In genomic region chr13:63529602-63530370, GRCm38 (mm10) we compare ENCODE assay signal across 16 mouse cellular contexts. TPM values are rescaled to one million over a fixed set of nuclear protein-coding genes. Genes with fewer than 3 reads are reported as not detected.
A peak's percentile ranks its signal among the peaks of the same experiment; 100 is the strongest.
DNase-seq lines count a peak whose midpoint lies in the region; ATAC-seq and TF ChIP-seq lines count a peak whose summit lies in the region.
"Had no signal": no experiment of that assay in that cellular context is flagged by ENCODE, and none has a peak within 500 bp of the region (broad histone marks: within the 10 kb centered on the region; RNA-seq: fewer than 3 reads in every experiment).

No protein-coding gene starts in this region.

- H3K4me2 ChIP-seq in hindbrain, embryonic 16.5 days (ENCODE audit: low read length), result no peak overlapping the region
- H3K4me2 ChIP-seq in lung, embryonic 14.5 days, result no peak overlapping the region
- no peak overlapping the region for H3K4me2 ChIP-seq in neural tube, embryonic 15.5 days
- H3K4me2 ChIP-seq: forebrain, embryonic 13.5 days; liver, embryonic 15.5 days; neural tube, embryonic 12.5 days had no signal

- DNase-seq in hindbrain, embryonic 10.5 days (ENCODE audit: low spot score), result no peak
- peak; percentile 77 for DNase-seq in lung, embryonic 14.5 days
- DNase-seq in lung, postnatal 25 days (ENCODE audit: low spot score), result no peak
- no peak for DNase-seq in ES-E14 (ENCODE audit: low read depth, low spot score)
- DNase-seq in heart, postnatal 10 days, result no peak
- DNase-seq: cerebellum, adult 11 months; heart, adult 11 months; kidney, adult 11 months; kidney, postnatal 14 days; right cerebral cortex, postnatal 4 days had no signal

- intact Hi-C loops in heart, postnatal 10 days (cut with DNase I), result loop anchor here (10.0 kb wide), 1 partner anchor 505 kb away; no protein-coding TSS in a partner anchor

- 52% methylated on average over 3 of the region's 3 CpGs for WGBS in hindbrain, embryonic 10.5 days
- 48% methylated on average over 3 of the region's 3 CpGs for WGBS in hindbrain, embryonic 16.5 days
- 30% methylated on average over 3 of the region's 3 CpGs for whole genome bisulfite sequencing in lung, embryonic 14.5 days
- WGBS in neural tube, embryonic 15.5 days, result 51% methylated on average over 3 of the region's 3 CpGs

- peaks cover 68% of the 10 kb centered on the region for H3K4me1 ChIP-seq in hindbrain, embryonic 10.5 days (replicated peaks)
- H3K4me1 ChIP-seq in hindbrain, embryonic 16.5 days (ENCODE audit: control insufficient read depth, insufficient read depth, low read depth, low read length), result peaks cover 22% of the 10 kb centered on the region
- peaks cover 42% of the 10 kb centered on the region for H3K4me1 ChIP-seq in lung, embryonic 14.5 days (ENCODE audit: insufficient read depth)
- peaks cover 28 to 31% of the 10 kb centered on the region in 2 experiments for H3K4me1 ChIP-seq in ES-E14 (ENCODE audit: control insufficient read depth in 2 of 2, insufficient read depth in 2 of 2, low read length in 2 of 2, poor library complexity in 1 of 2)
- peaks cover 55% of the 10 kb centered on the region for H3K4me1 ChIP-seq in neural tube, embryonic 15.5 days

- TF ChIP-seq CTCF in lung, embryonic 14.5 days (IDR thresholded peaks at IDR 0.05; ENCODE audit: low read depth), result no peak

- H3K9me3 ChIP-seq in hindbrain, embryonic 10.5 days, result no peaks in the 10 kb centered on the region
- H3K9me3 ChIP-seq in hindbrain, embryonic 16.5 days (ENCODE audit: control insufficient read depth, low read length), result no peaks in the 10 kb centered on the region
- H3K9me3 ChIP-seq in lung, embryonic 14.5 days (ENCODE audit: low read depth, low read length), result no peaks in the 10 kb centered on the region
- no peaks in the 10 kb centered on the region for H3K9me3 ChIP-seq in ES-E14 (ENCODE audit: control insufficient read depth, insufficient read depth, low read depth, low read length)
- H3K9me3 ChIP-seq in neural tube, embryonic 15.5 days (replicated peaks), result no peaks in the 10 kb centered on the region
- H3K9me3 ChIP-seq: forebrain, embryonic 13.5 days; liver, embryonic 15.5 days; neural tube, embryonic 12.5 days had no signal

- ATAC-seq in hindbrain, embryonic 16.5 days, result no peak
- 0 out of 2 replicates have a peak, but pooled peaks have one; percentile 23 for ATAC-seq in lung, embryonic 14.5 days (ENCODE audit: insufficient read depth)
- ATAC-seq in neural tube, embryonic 15.5 days (ENCODE audit: low FRiP score), result no peak
- no peak for ATAC-seq in frontal cortex, adult (ENCODE audit: low TSS enrichment)
- ATAC-seq: forebrain, embryonic 13.5 days had no signal

- H3K27ac ChIP-seq in hindbrain, embryonic 10.5 days, result 0 out of 2 replicates have a peak overlapping the region, but pooled peaks have one; percentile 81
- H3K27ac ChIP-seq in hindbrain, embryonic 16.5 days (ENCODE audit: low read depth, low read length), result no peak overlapping the region
- H3K27ac ChIP-seq in lung, embryonic 14.5 days (ENCODE audit: low read depth), result peak overlapping the region; percentile 22; the same call in 1 of the 2 replicates
- H3K27ac ChIP-seq in ES-E14 (ENCODE audit: insufficient read depth, low read depth, low read length, poor library complexity, severe bottlenecking), result peak overlapping the region; percentile 82
- H3K27ac ChIP-seq in neural tube, embryonic 15.5 days (replicated peaks), result peak overlapping the region; percentile 23; the same call in 1 of the 2 replicates
- H3K27ac ChIP-seq: forebrain, embryonic 13.5 days; liver, embryonic 15.5 days; neural tube, embryonic 12.5 days had no signal

- in situ Hi-C loops in ES-E14 (cut with MboI; ENCODE audit: low sequenced_read_pairs in 2 of 2, unreplicated experiment in 2 of 2), result no loop called here

- no peaks in the 10 kb centered on the region for H3K27me3 ChIP-seq in hindbrain, embryonic 10.5 days (ENCODE audit: insufficient read depth, poor library complexity, severe bottlenecking)
- H3K27me3 ChIP-seq in hindbrain, embryonic 16.5 days (replicated peaks; ENCODE audit: control insufficient read depth, insufficient read depth, low read length), result no peaks in the 10 kb centered on the region
- no peaks in the 10 kb centered on the region for H3K27me3 ChIP-seq in lung, embryonic 14.5 days (ENCODE audit: insufficient read depth, low read length)
- no peaks in the 10 kb centered on the region for H3K27me3 ChIP-seq in neural tube, embryonic 15.5 days (replicated peaks)
- H3K27me3 ChIP-seq: liver, embryonic 15.5 days; neural tube, embryonic 12.5 days had no signal

- no peak overlapping the region for H3K4me3 ChIP-seq in hindbrain, embryonic 10.5 days
- no peak overlapping the region for H3K4me3 ChIP-seq in hindbrain, embryonic 16.5 days (ENCODE audit: low read length)
- H3K4me3 ChIP-seq in lung, embryonic 14.5 days (ENCODE audit: low read depth, low read length), result no peak overlapping the region
- H3K4me3 ChIP-seq in ES-E14 (ENCODE audit: insufficient read depth in 1 of 2, low read depth in 1 of 2, low read length in 2 of 2, poor library complexity in 1 of 2, severe bottlenecking in 1 of 2), result peak overlapping the region in 1 of 2 experiments; percentile 35; a peak in 2 of 4 replicates
- no peak overlapping the region for H3K4me3 ChIP-seq in neural tube, embryonic 15.5 days (replicated peaks)
- H3K4me3 ChIP-seq: forebrain, embryonic 13.5 days; liver, embryonic 15.5 days; neural tube, embryonic 12.5 days had no signal

- no peak overlapping the region for H3K9ac ChIP-seq in hindbrain, embryonic 16.5 days (ENCODE audit: low read depth, low read length)
- no peak overlapping the region for H3K9ac ChIP-seq in lung, embryonic 14.5 days
- H3K9ac ChIP-seq in ES-E14 (ENCODE audit: insufficient read depth, low read depth, low read length, poor library complexity, severe bottlenecking), result no peak overlapping the region
- H3K9ac ChIP-seq in neural tube, embryonic 15.5 days (replicated peaks), result no peak overlapping the region
- H3K9ac ChIP-seq: forebrain, embryonic 13.5 days; liver, embryonic 15.5 days; neural tube, embryonic 12.5 days had no signal

- H3K36me3 ChIP-seq in hindbrain, embryonic 10.5 days, result peaks cover 100% of the 10 kb centered on the region
- H3K36me3 ChIP-seq in hindbrain, embryonic 16.5 days (ENCODE audit: control insufficient read depth, insufficient read depth, low read length), result peaks cover 35% of the 10 kb centered on the region
- H3K36me3 ChIP-seq in lung, embryonic 14.5 days (ENCODE audit: insufficient read depth), result peaks cover 100% of the 10 kb centered on the region
- H3K36me3 ChIP-seq in ES-E14 (ENCODE audit: control insufficient read depth, insufficient read depth, low read length, poor library complexity, severe bottlenecking), result peaks cover 38% of the 10 kb centered on the region
- H3K36me3 ChIP-seq in neural tube, embryonic 15.5 days, result peaks cover 59% of the 10 kb centered on the region

TF ChIP-seq in ES-E14, 5 proteins besides CTCF, POLR2A, EP300 and RAD21:
- TF ChIP-seq HCFC1 (IDR thresholded peaks at IDR 0.05; ENCODE audit: borderline replicate concordance, insufficient read depth, low read length) (no peak), ZNF384 (IDR thresholded peaks at IDR 0.05; ENCODE audit: low read depth, low read length) (no peak), CHD2 (IDR thresholded peaks at IDR 0.05; ENCODE audit: low read depth, low read length) (no peak)

RNA-seq across cellular contexts. Expression of gene Fancc, which starts 32.7 kb away (rescaled TPM):
- 23.4 and 25.2 TPM in 2 replicates for polyA plus RNA-seq in hindbrain, embryonic 10.5 days (2016; fragmentation: Nextera tagmentation; extraction: Ambion mirVana)
- 15.7 and 16.0 TPM in 2 replicates for polyA plus RNA-seq in hindbrain, embryonic 16.5 days (2015; fragmentation: Nextera tagmentation; extraction: Ambion mirVana)
- 25.9 and 27.4 TPM in 2 replicates for polyA plus RNA-seq in lung, embryonic 14.5 days (2014; fragmentation: Nextera tagmentation; extraction: Ambion mirVana)
- 9.4 and 10.7 TPM in 2 replicates for total RNA-seq in ES-E14 (2012; rRNA removed)
- polyA plus RNA-seq in neural tube, embryonic 15.5 days (2015; fragmentation: Nextera tagmentation; extraction: Ambion mirVana), result 12.8 and 14.4 TPM in 2 replicates
- 1 to 10 TPM; 7.4 to 9.6 TPM for total RNA-seq in heart, postnatal 10 days (2021)

RNA-seq across cellular contexts. Expression of gene Ptch1, which starts 43.6 kb away (rescaled TPM):
- polyA plus RNA-seq in hindbrain, embryonic 10.5 days (2016; fragmentation: Nextera tagmentation; extraction: Ambion mirVana), result 21.8 and 22.1 TPM in 2 replicates
- 15.3 and 17.3 TPM in 2 replicates for polyA plus RNA-seq in hindbrain, embryonic 16.5 days (2015; fragmentation: Nextera tagmentation; extraction: Ambion mirVana)
- polyA plus RNA-seq in lung, embryonic 14.5 days (2014; fragmentation: Nextera tagmentation; extraction: Ambion mirVana), result 64.6 and 68.6 TPM in 2 replicates
- 21.6 and 63.8 TPM in 2 replicates for total RNA-seq in ES-E14 (2012; rRNA removed)
- polyA plus RNA-seq in neural tube, embryonic 15.5 days (2015; fragmentation: Nextera tagmentation; extraction: Ambion mirVana), result 16.9 and 17.5 TPM in 2 replicates
- total RNA-seq in heart, postnatal 10 days (2021), result 10 to 100 TPM; 16.3 to 20.3 TPM
